Mouse (Mus musculus): ENCODE measurements around the gene Slc25a14.

GRCm38 (mm10) chrX:48623379-48624053 lies at the start of gene Slc25a14:
- TF ChIP-seq CTCF (IDR thresholded peaks at IDR 0.05) (no peak), EP300 (IDR thresholded peaks at IDR 0.05) (no peak)
